20 mouse cellular contexts compared by ENCODE assay signal in genomic region chr2:89132954-89133353, GRCm38 (mm10). TPM values are rescaled to one million over a fixed set of nuclear protein-coding genes. Genes with fewer than 3 reads are reported as not detected.
DNase-seq lines count a peak whose midpoint lies in the region; ATAC-seq lines count a peak whose summit lies in the region.
"Had no signal": no experiment of that assay in that cellular context is flagged by ENCODE, and none has a peak within 500 bp of the region (broad histone marks: within the 10 kb centered on the region; RNA-seq: fewer than 3 reads in every experiment).

Gene Olfr1222, minus strand, starts transcription at chr2:89133054.

- DNase-seq in embryonic facial prominence, embryonic 14.5 days (ENCODE audit: low spot score), result peak; percentile 1
- no peak for DNase-seq in embryonic facial prominence, embryonic 10.5 days (ENCODE audit: low spot score)
- DNase-seq: adrenal gland, adult 2 months; adrenal gland, adult 8-10 months; adrenal gland, postnatal 10 days; adrenal gland, postnatal 14 days; adrenal gland, postnatal 25 days; adrenal gland, postnatal 36 days; B cell, adult 2 months; cerebellum, adult 11 months; cerebellum, adult 11-12 months; cerebellum, adult 18-20 months; cerebellum, adult 2 months had no signal

- H3K36me3 ChIP-seq in embryonic facial prominence, embryonic 14.5 days (ENCODE audit: control insufficient read depth, insufficient read depth, low read length), result no peaks in the 10 kb centered on the region
- H3K36me3 ChIP-seq in embryonic facial prominence, embryonic 10.5 days (replicated peaks), result no peaks in the 10 kb centered on the region
- H3K36me3 ChIP-seq: G1E had no signal

- no peaks in the 10 kb centered on the region for H3K9me3 ChIP-seq in embryonic facial prominence, embryonic 14.5 days (ENCODE audit: control insufficient read depth, low read length)
- no peaks in the 10 kb centered on the region for H3K9me3 ChIP-seq in embryonic facial prominence, embryonic 10.5 days
- H3K9me3 ChIP-seq: G1E had no signal

- H3K27me3 ChIP-seq in embryonic facial prominence, embryonic 14.5 days (replicated peaks; ENCODE audit: control insufficient read depth, insufficient read depth, low read length), result no peaks in the 10 kb centered on the region
- H3K27me3 ChIP-seq in embryonic facial prominence, embryonic 10.5 days (replicated peaks; ENCODE audit: low read depth, poor library complexity, severe bottlenecking), result no peaks in the 10 kb centered on the region
- H3K27me3 ChIP-seq: CH12.LX, Patski had no signal

- no peak within 1 kb of the TSS for H3K9ac ChIP-seq in embryonic facial prominence, embryonic 14.5 days (ENCODE audit: low read depth, low read length)

- H3K27ac ChIP-seq in embryonic facial prominence, embryonic 14.5 days (replicated peaks; ENCODE audit: low read depth, low read length), result no peak within 1 kb of the TSS
- H3K27ac ChIP-seq in embryonic facial prominence, embryonic 10.5 days (replicated peaks), result no peak within 1 kb of the TSS

- H3K4me2 ChIP-seq in embryonic facial prominence, embryonic 14.5 days (ENCODE audit: low read depth, low read length), result no peak within 1 kb of the TSS

- no peaks in the 10 kb centered on the region for H3K4me1 ChIP-seq in embryonic facial prominence, embryonic 14.5 days (ENCODE audit: control insufficient read depth, insufficient read depth, low read length)
- no peaks in the 10 kb centered on the region for H3K4me1 ChIP-seq in embryonic facial prominence, embryonic 10.5 days

- H3K4me3 ChIP-seq in embryonic facial prominence, embryonic 14.5 days (ENCODE audit: low read depth, low read length), result no peak within 1 kb of the TSS
- H3K4me3 ChIP-seq in embryonic facial prominence, embryonic 10.5 days, result no peak within 1 kb of the TSS

- WGBS in embryonic facial prominence, embryonic 14.5 days, result 56% methylated on average over 3 of the region's 3 CpGs
- WGBS in embryonic facial prominence, embryonic 10.5 days, result 82% methylated on average over 3 of the region's 3 CpGs

- ATAC-seq in embryonic facial prominence, embryonic 14.5 days (ENCODE audit: low read depth), result no peak
- ATAC-seq: activated CD4-positive, CD25-positive, alpha-beta regulatory T cell, adult 4 months; CD4-positive, CD25-positive, alpha-beta regulatory T cell, adult 4 months; Patski had no signal

RNA-seq across cellular contexts. Expression of gene Olfr1222, which starts in this region (rescaled TPM):
- 0.06 TPM in 1 of 2 replicates, not detected in the other for polyA plus RNA-seq in embryonic facial prominence, embryonic 14.5 days (2014; fragmentation: Nextera tagmentation; extraction: Ambion mirVana)
- polyA plus RNA-seq in embryonic facial prominence, embryonic 10.5 days (2016; fragmentation: Nextera tagmentation; extraction: Ambion mirVana), result not detected in 2 replicates
- polyA plus RNA-seq: activated CD4-positive, CD25-positive, alpha-beta regulatory T cell, adult 4 months; adrenal gland, adult 2 months; brain, embryonic 14.5 days; C2C12; CD4-positive, CD25-positive, alpha-beta regulatory T cell, adult 4 months; cerebellum, adult 2 months; G1E; Patski had no signal

Comparison
In these comparisons a context has a peak if more than half of its experiments do, and no peak if none do; other contexts are left out.
1. Peak in DNase-seq in embryonic facial prominence, embryonic 14.5 days; RNA of the gene not detected or under 1 TPM.